Mouse (Mus musculus) ovary, postnatal 10 days (tissue): ENCODE measurements around the gene Oit3.

Experiments
- DNase-seq: peaks from one replicate; pipeline ENCODE4 v3.0.0; 2022; ENCODE audit warnings: low spot score

Oit3 gene

GRCm38 (mm10) chr10:59441735-59442134, at the start of gene Oit3:
Gene Oit3 (minus strand): TSS chr10:59441778.
- DNase-seq = no peak

GRCm38 (mm10) chr10:59490920-59491319, 49.3 kb upstream of the Oit3 start:
- DNase-seq = no peak

- DNase-seq = no peak
These were observed 47.8 kb upstream of the Oit3 start for GRCm38 (mm10) chr10:59489411-59489810.

GRCm38 (mm10) chr10:59487351-59487750, 45.8 kb upstream of the Oit3 start:
- no peak for DNase-seq

- DNase-seq = no peak
These were observed 42.7 kb upstream of the Oit3 start for GRCm38 (mm10) chr10:59484318-59484717.

GRCm38 (mm10) chr10:59481381-59481780, 39.8 kb upstream of the Oit3 start:
- DNase-seq = no peak

- DNase-seq = no peak
These were observed 28.9 kb upstream of the Oit3 start for GRCm38 (mm10) chr10:59470451-59470850.

GRCm38 (mm10) chr10:59467297-59467696, 25.7 kb upstream of the Oit3 start:
- no peak for DNase-seq

- DNase-seq = no peak
These were observed 25.0 kb upstream of the Oit3 start for GRCm38 (mm10) chr10:59466626-59467025.

- no peak for DNase-seq
These were observed 24.0 kb upstream of the Oit3 start for GRCm38 (mm10) chr10:59465546-59465945.

- DNase-seq = no peak
These were observed 20.7 kb upstream of the Oit3 start for GRCm38 (mm10) chr10:59462307-59462706.

GRCm38 (mm10) chr10:59459767-59460166, 18.2 kb upstream of the Oit3 start:
- no peak for DNase-seq

- no peak for DNase-seq
These were observed 13.1 kb upstream of the Oit3 start for GRCm38 (mm10) chr10:59454631-59455030.

GRCm38 (mm10) chr10:59451839-59452238, 10.3 kb upstream of the Oit3 start:
- DNase-seq = no peak

GRCm38 (mm10) chr10:59447546-59447945, 6.0 kb upstream of the Oit3 start:
- no peak for DNase-seq

- no peak for DNase-seq
These were observed 5.4 kb upstream of the Oit3 start for GRCm38 (mm10) chr10:59446911-59447437.

GRCm38 (mm10) chr10:59444635-59445034, 3.1 kb upstream of the Oit3 start:
- no peak for DNase-seq

GRCm38 (mm10) chr10:59444106-59444505, 2.5 kb upstream of the Oit3 start:
- DNase-seq = no peak

- DNase-seq = no peak
These were observed 1.6 kb upstream of the Oit3 start for GRCm38 (mm10) chr10:59443212-59443611.

GRCm38 (mm10) chr10:59440177-59440576, 1.4 kb downstream of the Oit3 start:
- DNase-seq = no peak

GRCm38 (mm10) chr10:59439508-59439931, 2.1 kb downstream of the Oit3 start:
- peak; percentile 8 for DNase-seq

- DNase-seq = no peak
These were observed 2.9 kb downstream of the Oit3 start for GRCm38 (mm10) chr10:59438651-59439050.

- no peak for DNase-seq
These were observed 5.8 kb downstream of the Oit3 start for GRCm38 (mm10) chr10:59435746-59436145.

GRCm38 (mm10) chr10:59430701-59431218, 10.8 kb downstream of the Oit3 start:
- DNase-seq = no peak
